Mouse (Mus musculus) adrenal gland, postnatal 25 days (tissue): ENCODE measurements at regions not wholly inside any gene's neighbourhood (a gene's known extent, or its start where the extent isn't known, plus 50 kb on each side); places are given as distances from the start of the nearest gene placed in this dataset.
A peak's percentile ranks its signal among the peaks of the same experiment; 100 is the strongest.

ENCODE experiments used
- DNase-seq: peaks from one replicate; pipeline ENCODE4 v3.0.0; 2021; ENCODE audit warnings: mixed read lengths

GRCm38 (mm10) chr4:61909409-61909808, 74.4 kb upstream of the Mup5 start:
- no peak for DNase-seq

DNA sequence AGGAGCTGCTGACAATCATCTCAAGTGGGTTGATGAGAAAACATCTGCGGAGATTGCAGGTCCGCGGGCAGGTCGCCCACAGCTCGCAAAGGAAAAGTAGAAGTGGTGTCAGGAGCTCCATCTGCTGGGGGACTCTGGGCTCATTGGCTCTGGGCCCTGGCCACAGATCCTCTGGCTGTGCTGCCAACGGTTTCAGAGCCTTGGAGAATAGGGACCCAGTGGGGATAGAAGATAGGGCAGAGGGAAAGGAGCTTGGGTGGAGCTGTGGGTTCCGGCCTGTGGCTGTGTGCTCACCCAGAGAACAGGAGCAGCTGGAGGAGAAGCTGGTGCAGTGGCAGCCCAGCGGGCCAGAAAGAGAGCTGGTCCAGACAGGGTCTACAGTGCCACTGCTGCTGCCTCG, 67.1 kb upstream of the Mup5 start:
- peak; percentile 12 for DNase-seq

GRCm38 (mm10) chr4:61898184-61898583, 63.2 kb upstream of the Mup5 start:
- no peak for DNase-seq

DNA sequence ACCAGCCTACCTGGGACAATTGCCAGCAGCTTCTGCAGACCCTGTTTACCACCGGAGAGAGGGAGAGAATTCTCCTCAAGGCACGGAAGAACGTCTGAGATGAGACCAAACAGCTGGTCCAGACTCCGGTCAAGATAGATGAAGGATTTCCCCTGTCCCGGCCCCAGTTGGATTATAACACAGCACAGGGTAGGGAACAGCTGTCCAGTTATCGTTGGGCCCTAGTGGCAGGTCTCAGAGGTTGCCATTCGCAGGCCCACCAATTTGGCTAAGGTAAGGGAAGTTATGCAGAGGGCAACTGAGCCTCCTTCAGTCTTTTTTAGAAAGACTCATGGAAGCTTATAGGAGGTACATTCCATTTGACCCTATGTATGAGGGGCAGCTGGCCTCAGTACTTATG, 62.1 kb upstream of the Mup5 start:
- DNase-seq, result no peak
